Mouse (Mus musculus) frontal cortex, adult (tissue): ENCODE data around the gene Adamts6.

Experiments
- ATAC-seq: cut with Nextera tagmentation; 2 replicates; pipeline ENCODE4 v1.9.2; 2017; ENCODE audit warnings: mild to moderate bottlenecking, moderate library complexity, mixed read lengths; ENCODE audit not compliant: low TSS enrichment

The Adamts6 gene

DNA sequence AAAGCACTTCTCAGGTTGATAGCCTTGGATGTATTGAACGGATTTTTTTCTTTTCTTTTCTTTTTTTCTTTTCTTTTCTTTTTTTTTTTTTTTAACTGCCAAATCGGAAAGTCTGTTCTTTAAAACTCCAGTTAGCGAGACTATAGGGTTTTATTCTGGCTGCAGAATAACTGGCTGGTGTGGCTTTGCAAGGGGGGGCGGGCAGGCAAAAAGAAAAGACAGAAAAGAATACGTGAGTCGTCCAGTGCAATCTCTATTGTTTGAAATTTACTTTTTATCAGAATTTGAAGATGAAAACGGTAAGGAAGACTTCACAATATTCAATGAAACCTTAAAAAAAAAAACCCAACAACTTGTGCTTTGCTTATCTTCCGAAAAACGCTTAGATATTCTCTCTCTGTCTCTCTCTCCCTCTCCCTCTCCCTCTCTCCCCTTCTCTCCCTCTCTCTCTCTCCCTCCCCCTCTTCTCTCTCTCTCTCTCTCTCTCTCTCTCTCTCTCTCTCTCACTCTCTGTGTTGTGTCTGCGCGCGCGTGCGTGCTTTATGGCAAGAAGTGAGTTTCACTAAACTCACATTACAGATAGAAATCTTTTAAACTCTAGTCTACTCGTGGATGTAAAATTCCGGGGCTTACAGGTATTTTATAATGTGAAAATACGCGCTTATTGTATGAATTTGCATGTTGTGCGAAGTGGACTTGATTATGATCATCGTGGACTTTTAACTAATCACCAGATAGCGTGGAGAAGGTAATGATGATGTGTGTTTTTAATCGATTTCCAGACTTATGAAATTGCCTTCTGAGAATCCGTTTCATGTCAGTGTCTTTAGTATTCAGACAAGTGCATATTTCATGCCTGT lies at the start of gene Adamts6:
Adamts6 (plus strand) TSS at position 470 of the 860 bp plus-strand sequence.
- no peak for ATAC-seq

DNA sequence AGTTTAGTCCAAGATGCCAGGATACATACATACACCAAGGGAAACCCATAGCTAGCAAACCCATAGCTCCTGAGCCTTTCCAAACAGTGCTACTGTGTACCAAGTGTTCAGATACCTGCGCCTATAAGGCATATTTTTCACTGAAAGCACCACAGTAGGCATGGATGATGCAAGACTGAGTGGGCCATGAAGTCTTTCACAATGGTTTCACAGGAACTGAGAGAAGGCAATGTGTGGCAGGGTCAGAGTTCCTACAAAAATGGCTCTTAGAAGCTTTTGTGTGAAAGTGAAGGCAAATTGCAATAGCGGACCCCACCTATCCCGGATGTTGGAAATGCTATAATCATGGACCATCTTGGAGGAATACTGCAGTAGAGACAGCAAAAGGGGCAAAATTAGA lies 28.6 kb upstream of the Adamts6 start:
- ATAC-seq = no peak

DNA sequence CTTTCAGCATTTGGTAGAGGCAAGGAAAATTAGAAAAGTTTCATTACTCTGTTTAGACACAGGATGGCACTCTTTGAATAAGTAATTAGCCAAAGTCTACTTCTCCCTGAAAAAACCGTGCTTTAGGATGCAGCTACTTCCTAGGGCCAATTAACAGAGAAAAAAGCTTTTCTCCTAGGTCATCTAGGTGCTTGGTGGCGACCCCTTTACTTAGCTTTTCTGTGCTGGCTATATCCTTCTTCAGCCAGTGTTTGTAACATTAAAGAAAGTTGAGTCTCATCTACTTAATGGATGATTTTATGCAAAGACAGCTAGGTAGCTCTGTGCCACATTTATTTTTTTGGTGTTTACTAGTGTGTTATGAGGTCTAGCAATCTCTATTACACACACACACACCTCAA lies 2.6 kb upstream of the Adamts6 start:
- ATAC-seq = peak; percentile 82

DNA sequence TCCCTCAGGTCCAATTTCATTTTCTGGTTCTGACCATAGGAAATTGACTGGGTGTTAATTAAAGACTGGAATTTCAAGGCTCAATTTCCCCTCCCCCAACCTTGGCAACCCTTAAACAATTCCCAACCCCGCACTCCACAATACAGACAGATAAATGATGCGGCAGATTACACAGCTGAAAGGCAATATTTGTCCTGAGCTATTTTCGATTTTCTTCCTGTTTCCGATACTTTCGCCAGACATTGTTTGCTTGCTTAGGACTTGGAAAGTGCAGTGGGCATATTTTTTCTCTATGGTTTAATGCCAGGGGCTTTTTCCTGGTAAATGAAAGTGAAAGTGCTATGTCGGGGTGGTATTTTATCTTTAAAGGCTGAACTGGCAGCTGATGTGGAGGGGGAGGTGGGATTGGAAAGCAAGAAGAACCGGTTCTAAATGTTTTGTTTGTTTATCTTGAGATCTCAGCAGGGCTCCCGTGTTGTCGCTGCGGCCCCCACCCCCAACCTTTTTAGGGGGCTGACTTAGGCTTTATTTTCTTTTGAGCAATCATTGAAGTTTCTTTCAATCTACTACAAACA lies 1.8 kb upstream of the Adamts6 start:
- 0 out of 2 replicates have a peak, but pooled peaks have one; percentile 9 for ATAC-seq

DNA sequence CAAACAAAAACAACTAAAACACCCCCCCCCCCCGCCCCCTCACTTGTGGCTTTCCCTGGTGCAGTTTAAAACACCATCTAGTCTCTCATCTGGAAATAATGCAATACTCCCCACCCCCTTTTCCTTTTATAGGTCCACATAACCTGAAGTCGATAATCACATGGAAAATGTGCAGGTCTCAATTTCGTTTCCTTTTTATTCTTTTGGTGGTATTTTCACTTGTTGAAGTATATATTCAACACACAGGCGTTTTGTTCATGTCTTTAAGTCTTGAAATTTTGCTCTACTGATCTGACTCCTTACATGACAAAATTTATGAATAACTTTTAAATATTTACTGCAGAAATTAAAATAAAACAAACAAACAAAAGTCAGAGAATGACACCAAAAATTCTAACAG lies 1.3 kb upstream of the Adamts6 start:
- ATAC-seq = no peak

DNA sequence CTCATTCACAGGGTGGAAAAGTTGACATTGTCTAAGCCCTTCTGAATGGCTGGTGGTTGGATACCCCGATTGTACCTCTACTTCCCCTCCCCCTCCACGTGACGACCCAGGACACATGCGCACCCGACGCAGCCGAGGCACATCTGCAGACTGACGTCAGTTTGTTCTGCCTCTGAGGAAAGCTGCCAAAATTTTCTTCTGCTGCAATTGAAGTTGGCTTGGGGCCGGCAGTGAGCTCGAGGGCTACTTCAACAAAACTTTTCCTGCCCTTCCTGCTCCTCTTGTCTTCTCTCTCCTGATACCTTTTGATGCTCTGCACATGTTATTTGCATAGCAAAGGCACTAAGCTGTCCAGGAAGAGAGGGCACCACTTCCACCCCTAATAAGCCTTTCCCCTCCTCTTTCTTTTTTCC lies 732 bp upstream of the Adamts6 start:
- peak; percentile 77 for ATAC-seq

DNA sequence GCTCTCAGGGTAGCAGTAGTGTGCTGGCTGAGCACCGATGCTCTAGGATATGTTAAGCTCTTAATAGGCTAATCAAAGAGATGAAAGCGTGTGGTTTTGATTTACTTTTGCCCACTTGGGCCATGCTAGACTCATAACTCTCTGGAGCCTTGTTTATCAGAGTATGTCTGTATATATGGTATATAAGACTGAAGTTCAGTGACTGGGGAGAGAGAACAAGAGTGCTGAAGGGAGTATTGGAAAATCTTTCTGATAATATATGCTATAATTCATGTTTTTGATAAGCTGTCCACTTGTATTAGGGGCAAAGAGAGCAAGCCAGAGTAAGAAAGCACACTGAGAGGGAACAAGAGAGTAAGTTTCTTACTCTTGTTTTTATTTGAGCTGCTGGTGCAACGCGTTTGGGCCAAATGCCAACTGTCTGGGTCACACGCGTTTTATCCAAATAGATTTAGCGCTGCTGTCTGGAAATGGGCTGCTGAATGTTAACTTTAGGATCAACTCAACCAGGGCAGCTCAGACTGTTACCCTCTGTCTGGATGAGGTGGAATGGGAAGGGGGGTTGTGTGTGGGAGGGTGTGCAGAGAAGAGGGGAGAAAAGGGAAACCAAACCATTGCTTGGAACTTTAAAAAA lies 708 bp downstream of the Adamts6 start:
- peak; percentile 44; the same call in 1 of the 2 replicates for ATAC-seq

DNA sequence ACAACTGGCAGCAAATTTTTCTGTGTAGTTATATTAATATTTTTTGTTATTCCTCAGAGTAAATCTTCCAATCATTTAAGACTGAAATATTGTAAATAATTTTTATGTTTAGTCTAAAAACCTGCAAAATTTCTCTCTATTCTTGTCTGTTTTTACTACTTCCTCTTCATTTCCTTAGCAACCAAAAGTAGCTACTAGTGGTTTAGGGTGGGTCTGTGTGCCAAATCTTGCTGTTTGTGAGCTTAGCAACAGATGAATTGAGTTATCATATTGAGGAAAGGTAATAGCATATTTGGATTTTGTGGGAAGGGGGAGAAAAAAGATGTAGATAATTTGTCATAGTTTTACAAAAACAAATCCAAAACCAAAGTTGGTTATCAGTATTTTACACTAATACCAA lies 1.5 kb downstream of the Adamts6 start:
- ATAC-seq = no peak

DNA sequence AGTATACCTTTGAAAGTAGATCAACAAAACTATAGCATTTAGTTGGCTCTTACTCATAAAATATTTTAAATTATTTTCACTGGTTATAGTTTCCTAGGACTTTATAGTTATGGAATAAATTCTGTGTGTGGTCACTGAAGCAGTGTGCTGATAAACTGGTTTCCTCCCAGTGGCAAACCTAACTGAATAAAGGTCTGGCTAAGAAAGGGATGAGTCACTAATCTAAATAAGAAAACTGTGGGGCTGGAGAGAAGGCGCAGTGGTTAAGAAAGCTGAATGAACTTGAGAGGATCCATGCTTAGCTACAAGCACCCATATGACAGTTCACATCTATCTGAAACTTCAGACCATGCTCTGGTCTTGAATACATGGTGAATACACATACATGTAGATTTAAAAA lies 7.8 kb downstream of the Adamts6 start:
- ATAC-seq = no peak

DNA sequence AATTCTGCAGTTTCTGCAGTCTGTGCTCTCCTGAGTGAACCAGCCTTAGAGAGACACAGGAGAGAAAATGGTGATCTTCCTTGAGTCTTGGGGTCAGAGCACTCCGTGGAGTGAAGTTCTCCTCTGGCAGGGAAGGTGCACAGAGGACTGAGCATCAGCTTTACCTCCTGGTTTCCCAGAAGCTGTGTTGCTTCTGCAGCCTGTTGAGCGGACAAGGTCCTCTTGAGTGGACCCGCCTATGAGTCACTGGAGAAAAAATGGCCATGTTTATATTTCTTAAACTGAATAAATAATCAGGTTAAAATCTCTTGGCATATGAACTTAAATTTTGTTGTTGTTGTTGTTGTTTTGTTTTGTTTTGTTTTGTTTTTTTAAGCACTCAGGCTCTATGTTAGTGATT lies 41.7 kb downstream of the Adamts6 start:
- ATAC-seq = no peak

DNA sequence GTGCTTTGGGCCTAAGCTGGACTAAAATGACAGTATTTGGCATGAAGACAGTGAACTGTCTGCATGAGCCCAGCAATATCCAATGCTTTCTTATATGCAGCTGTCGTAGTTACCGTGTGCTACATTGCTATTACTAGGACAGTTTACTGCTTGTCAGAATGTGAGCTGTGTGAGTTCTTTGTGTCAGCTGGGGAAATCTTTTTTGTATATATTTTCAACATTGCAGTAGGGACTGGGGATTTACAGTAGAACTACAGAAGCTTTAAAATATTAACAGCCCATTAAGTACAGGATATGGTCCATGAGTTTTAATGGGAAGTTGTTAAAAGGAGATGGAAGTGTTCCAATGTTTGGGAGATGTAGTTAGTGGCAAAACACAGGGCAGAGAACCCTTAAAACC lies 42.1 kb downstream of the Adamts6 start:
- no peak for ATAC-seq

DNA sequence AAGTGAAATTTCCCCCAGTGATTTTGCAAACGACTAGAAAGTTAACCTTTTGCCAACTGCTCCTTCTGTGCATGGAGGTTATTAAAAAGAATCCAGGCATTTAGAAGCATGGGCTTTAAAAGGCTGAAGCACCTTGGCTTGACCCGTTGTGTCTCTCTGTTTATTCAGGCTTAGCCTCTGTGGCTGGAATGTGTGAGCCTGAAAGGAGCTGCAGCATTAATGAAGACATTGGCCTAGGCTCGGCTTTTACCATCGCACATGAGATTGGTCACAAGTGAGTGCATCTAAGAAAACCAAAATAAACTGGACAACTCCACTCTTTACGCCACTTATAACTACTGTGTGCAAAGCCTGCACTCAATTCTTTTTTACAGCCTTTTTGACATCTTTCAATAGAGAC lies 65.0 kb downstream of the Adamts6 start:
- no peak for ATAC-seq

DNA sequence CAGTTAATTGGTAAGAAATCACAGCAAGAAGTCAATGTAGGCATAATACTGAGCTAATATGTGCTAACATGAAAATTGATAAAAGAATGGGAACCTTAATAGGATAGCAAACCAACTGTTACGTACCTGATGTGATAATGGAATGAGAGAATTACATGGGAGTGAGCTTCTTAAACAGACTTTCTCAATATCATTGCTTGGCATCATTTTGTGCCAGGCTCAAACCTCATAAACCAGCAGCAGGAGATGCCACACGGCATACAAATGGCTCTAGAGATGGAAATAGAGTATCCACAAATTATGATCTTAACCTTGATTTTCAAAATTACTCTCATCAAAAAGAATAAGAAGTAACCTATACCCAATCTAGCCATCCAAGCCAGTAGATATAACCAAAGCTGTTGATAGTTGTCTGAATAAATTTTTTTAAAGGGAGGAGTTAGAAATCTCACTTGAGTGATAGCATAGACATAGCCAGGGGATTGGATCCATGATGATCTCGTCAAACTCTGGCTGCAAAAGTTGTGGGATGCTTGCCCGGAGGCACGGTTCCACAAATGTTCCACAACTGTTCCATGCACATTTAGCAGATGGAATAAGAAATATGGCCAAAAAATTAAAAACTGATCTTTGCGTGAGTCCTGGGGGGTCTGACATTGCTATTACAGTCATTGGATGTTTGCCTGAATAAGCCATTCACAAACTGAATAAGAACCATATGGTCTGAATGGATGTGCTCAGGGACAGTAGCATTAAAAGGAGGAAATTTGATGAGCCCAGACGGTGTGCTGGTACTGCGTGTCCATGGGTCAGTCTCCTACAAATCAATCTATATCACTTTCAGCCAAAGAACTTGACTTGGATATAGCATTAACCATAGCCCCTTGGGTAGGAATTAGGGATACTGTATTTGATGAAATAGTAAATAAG lies 106.1 kb downstream of the Adamts6 start:
- no peak for ATAC-seq

DNA sequence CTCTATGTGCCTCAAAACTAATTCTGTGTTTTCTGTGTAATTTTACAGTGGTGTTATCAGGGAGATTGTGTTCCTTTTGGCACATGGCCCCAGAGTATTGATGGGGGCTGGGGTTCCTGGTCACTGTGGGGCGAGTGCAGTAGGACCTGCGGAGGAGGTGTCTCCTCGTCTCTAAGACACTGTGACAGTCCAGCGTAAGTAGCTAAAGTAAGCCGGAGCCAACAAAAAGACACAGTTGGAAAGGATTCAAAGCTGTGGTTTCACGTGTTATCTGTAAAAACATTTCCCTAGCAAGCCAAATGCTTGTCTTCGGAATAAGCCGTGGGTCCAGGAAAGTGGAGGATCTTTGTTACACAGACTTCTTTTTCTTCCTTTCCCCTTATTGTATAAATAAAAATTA lies 110.2 kb downstream of the Adamts6 start:
- no peak; the same call in 1 of the 2 replicates for ATAC-seq

DNA sequence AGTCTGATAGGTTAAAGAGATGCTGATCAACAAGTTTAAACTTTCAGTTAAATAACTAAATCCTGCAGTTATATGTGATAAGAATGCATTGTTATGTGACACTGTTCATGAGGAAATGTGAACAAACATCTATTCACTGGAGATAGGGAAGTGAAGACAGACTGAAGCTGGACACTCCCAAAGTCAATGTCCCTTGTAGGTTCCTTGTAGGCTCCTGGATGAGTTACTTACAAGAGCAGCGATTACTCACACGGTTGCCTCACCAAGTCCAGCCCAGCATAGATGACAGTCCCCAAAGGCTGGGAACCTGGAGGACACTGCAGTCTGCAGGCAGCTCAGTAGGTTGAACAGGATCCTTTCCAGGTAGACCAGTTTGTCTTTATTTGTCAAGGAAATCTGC lies 145.1 kb downstream of the Adamts6 start:
- no peak for ATAC-seq

DNA sequence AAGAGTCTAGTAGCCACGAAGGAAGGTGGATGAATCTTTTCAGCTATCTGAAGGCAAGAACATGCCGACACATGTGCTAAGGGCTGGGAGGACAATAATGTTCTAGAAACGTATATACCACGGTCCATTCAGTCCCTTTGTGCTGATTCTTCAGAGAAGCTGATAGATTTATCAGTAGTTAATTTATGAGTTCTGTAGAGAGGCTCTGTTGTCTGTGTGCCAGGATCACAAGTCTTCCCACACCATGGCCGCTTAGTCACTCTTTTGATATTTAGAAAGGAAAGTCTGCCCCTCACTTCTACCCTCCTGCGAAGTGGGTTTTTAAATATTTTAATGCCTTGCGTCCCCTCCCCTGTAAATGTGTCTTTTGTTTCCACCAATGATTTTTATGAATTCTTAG lies 154.9 kb downstream of the Adamts6 start:
- ATAC-seq = no peak

DNA sequence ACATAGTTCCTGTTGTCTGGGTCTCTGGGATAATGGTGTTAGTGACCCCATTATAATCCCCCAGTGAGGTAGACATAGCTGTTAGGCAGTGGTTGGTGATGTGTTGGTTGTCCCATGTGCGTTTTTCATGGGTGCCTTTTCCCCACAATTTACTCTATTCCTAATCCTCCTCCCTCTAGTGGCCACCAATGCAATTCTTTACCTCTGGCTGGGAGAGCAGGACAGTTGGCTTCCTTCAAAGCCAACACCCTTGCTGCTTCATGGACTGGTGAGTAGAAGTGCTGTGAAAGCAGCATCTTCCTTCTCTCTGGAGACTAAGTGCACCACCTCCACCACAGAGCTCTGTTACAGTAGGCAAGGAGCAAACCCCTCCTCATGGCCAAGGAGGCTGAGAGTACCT lies 157.8 kb downstream of the Adamts6 start:
- no peak for ATAC-seq

DNA sequence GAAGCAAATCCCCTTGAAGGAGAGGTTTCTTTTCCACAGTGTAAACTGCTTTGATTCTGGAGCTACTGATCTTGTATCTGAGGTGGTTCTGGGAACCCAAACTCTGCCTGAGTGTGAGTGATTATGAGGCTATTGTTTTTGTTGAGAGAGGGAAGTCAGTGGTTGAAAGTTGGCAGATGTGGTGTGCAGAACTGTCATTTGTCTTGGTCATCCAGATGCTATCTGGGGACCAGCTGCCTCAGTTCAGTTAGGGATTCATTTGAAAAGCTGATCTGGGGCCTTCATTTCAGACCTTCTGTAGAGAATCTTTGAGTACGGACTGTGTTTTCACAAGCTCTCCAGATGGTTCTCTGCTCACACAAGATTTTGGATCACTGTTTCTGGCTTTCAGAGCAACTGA lies 159.3 kb downstream of the Adamts6 start:
- ATAC-seq = no peak

DNA sequence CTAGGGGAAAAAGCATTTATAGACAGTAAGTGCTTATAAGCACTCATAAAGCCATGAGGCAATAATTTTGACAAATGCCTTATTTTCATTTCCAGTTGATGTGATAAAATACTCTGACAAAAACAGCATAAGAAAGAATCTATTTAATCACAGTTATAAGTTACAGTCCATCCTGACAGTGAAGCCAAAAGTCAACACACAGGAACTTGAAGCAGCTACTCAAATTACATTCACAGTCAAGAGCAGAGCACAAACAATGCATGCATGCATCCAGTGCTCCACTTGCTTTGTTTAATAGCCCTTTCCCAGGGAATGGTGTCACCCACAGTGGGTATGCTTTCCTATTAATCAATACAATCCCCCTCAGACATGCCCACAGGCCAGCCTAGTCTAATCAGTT lies 159.8 kb downstream of the Adamts6 start:
- no peak for ATAC-seq

DNA sequence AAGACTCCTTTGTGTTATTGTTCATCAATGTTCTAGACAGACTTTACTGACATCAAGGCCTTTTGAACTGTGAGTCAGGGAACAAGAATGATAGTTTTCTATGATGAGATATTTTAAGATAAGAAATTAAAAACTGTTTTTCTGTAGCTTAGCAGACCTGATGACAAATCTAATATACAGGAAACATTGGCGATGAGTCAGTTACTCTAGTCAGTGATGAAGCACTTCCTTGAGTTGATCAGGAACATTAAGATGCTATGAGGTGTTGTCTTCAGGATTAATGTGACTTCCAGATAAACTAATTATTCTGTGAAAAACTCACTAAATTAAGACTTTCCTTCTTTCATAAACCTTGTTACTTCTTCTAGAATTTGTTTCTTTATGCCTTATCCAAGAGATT lies 160.7 kb downstream of the Adamts6 start:
- ATAC-seq = no peak

DNA sequence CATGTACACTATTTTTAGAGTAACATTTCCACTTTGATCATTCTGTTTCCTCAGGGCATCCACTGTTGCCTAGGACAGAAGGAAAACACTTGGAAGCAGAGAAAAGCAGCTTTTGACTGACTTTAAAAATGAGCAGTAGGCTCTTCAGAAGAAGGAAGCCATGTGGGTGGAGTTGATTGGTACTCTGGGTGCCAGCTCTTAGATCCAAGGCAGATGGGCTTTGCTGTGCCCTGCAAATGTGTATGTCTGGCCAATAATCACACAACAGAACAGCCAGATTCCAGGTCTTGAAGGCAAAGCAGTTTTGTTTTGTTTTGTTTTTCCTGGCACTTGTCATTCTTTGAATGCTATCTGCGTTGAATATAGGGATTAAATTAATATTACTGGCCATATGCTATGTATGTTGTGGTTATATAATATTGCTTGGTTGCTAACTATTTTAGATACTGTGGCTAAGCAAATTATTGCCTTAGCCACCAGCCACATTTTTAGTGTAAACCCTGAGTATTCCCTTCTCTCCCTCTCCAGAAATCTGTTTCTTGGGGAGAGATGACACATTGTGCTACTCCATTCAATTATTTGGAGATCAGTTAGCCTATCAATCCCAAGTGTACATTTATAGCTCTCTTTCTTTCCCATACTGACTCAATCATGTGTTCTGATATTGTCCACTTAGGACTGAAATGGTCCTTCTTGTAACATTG lies 165.8 kb downstream of the Adamts6 start:
- peak; percentile 67; the same call in 1 of the 2 replicates for ATAC-seq
